Mouse (Mus musculus): Measurements from ENCODE around the gene Gpd1. TPM values are rescaled to one million over a fixed set of nuclear protein-coding genes. Genes with fewer than 3 reads are reported as not detected.

The Gpd1 gene
- total RNA-seq (2015) (0.11 TPM in 1 of 2 replicates, not detected in the other), total RNA-seq (2017) (0.20 and 0.26 TPM in 2 replicates)

DNA sequence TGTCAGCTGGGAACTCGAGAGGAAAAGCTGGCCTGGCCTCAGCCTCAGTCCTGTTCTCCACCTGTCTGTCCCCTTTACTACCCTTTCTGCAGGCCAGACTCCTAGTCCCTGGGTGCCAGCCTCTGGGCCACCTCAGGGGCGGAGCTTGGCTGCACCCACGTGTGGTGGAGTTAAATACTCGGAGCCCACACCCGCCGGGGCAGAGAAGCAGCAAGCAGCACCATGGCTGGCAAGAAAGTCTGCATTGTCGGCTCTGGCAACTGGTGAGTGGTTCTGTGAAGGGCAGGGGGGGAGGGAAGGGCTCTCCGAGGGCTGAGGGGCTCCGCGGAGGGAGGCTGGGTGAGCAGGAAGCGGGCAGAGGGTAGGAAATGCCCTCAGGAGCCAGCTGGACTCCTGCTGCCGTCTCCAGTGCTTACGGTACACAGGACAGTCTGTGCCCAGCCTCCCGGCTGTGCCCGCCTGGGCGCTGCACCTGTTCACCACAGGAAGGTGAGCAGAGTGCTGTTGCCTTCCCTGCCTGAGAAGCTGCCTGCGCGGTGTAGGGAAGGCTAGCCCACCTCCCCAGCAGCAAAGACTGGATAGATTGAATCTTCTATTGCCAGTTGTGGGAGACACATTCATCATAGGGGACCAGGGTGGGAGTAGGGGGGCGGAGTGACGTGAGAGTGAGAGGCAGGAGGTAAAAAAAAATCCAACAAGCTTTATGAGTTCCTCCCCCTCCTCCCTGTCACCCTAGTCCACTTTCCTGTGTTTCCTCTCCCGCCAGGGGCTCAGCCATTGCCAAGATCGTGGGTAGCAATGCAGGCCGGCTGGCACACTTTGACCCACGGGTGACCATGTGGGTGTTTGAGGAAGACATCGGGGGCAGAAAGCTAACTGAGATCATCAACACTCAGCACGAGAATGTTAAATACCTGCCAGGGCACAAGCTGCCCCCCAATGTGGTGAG, at the start of gene Gpd1:
Gpd1 (plus strand) TSS at position 130 of the 949 bp plus-strand sequence.
- ATAC-seq (ENCODE audit: poor library complexity, severe bottlenecking) = 0 out of 2 replicates have a peak, but pooled peaks have one; percentile 27

GRCm38 (mm10) chr15:99667544-99667943, 49.8 kb upstream of the Gpd1 start:
- no peak for ATAC-seq (ENCODE audit: poor library complexity, severe bottlenecking)

DNA sequence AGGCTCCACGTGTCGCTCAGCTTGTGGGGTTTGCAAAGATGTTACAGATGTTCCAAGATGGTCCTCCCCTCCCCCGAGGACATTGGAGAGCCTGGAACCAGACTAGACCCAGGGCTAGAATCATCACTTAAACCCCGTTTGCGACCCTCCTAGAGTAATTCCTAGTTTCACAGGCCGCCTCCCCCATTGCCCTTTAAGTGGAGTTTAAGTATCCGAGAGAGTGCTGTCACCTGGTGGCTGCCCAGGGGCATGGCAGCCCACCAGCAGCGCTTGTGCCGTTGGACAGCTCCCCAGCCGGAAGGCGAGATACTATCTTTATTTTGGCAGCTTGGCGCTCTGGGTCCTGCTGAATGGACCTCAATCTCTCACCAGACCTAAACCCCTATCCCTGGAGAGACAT, 48.4 kb upstream of the Gpd1 start:
- ATAC-seq (ENCODE audit: poor library complexity, severe bottlenecking) = peak; percentile 73

GRCm38 (mm10) chr15:99669392-99669791, 47.9 kb upstream of the Gpd1 start:
- ATAC-seq (ENCODE audit: poor library complexity, severe bottlenecking) = no peak

GRCm38 (mm10) chr15:99670154-99670821, 47.0 kb upstream of the Gpd1 start, which contains the start of gene Asic1:
TSS of gene Asic1 (plus strand) at chr15:99670368.
- no peak for ATAC-seq (ENCODE audit: poor library complexity, severe bottlenecking)

DNA sequence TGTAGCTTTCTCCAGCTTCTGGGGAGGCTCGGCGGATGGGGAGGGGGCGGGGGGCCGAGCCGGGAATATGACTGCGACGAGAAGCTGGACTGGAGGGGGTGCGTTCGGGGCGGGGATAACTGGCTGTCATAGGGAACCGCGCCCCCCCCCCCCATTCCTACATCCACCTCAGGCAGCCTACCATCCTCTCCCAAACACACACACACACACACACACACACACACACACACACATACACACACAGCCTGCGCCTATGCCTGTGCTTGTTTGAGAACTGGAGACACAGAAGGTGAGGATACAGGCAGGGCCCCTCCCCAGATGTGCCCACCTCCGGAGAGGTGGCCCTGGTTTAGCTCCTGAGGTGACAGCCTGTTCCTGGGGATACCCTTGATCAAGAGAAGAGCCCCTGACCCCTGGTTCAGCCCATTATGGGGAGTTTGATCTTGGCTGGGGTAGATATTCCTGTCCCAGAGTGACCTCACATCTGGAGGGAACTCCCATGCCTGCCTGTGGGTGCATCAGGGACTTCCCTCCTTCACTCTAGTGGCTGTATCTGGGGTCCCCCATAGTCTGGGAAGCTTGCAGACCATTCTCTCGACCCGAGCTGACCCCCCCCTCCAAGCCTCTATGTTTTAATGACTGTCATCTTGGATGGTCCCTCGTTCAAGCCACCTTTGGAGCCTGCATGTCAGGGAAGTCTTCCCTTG, 46.2 kb upstream of the Gpd1 start:
- ATAC-seq (ENCODE audit: poor library complexity, severe bottlenecking) = no peak

GRCm38 (mm10) chr15:99671783-99672182, 45.5 kb upstream of the Gpd1 start:
- ATAC-seq (ENCODE audit: poor library complexity, severe bottlenecking) = no peak

GRCm38 (mm10) chr15:99674866-99675265, 42.4 kb upstream of the Gpd1 start:
- ATAC-seq (ENCODE audit: poor library complexity, severe bottlenecking) = no peak

GRCm38 (mm10) chr15:99677089-99677488, 40.2 kb upstream of the Gpd1 start:
- ATAC-seq (ENCODE audit: poor library complexity, severe bottlenecking) = no peak

DNA sequence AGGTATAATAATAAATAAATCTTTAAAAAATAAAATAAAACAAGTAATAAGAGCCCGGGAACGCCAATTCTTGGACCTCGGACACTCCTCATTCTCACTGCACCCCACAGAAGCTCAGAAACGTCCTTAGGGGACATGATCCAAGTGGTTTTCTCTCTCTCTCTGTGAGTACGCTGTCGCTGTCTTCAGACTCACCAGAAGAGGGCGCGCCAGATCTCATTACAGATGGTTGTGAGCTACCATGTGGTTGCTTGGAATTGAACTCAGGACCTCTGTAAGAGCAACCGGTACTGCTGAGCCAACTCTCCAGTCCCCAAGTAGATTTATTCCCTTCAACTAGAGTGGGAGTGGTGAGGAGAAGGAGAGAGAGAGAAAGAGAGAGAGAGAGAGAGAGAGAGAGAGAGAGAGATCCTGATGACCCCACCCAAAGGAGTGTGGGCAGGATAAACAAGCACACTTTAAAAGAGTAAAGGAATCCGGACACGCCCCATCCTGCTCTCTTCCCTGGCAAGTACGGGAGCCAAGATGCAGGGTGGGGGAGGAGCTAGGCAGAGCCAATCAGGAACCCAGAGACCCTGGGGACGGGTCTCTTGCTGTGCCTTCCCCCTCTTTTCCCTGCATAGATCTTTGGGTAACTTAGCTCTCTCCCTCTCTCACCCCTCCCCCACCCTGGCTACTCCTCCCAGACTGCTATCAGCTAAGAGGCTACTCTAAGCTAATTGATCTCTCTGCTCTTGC, 39.1 kb upstream of the Gpd1 start:
- ATAC-seq (ENCODE audit: poor library complexity, severe bottlenecking) = no peak

DNA sequence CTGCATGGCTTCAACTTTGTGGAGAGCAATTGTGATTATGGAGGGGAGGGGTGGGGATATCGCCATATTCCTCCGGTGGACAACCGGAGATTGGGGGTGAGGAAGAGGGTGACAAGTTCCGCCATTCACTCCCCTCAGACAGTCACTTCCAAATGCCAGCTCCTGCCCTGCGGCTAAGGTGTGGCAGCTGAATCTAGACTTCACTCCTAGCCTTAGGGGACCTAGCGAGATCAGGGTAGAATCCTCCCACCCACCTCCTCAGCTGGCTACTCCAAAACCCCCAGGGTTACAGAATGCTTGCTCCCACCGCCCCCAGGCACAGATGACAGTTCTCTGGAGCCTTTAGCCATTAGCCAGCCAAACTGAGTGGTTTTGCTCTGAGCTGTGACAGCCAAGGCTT, 38.3 kb upstream of the Gpd1 start:
- no peak for ATAC-seq (ENCODE audit: poor library complexity, severe bottlenecking)

DNA sequence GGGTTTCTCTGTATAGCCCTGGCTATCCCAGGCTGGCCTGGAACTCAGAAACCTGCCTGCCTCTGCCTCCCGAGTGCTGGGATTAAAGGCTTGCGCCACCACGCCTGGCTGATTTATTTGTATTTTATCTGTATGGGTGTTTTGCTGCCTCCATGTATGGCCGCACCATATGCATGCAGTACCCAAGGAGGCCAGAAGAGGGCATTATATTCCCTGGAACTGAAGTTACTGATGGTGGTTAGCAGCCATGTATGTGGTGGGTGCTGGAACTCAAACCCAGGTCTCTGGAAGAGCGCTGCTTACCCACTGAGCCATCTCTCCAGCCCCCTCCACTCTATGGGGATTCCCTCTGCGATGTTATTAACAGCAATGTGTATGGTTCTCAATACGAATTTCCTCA, 34.4 kb upstream of the Gpd1 start:
- peak; percentile 52 for ATAC-seq (ENCODE audit: poor library complexity, severe bottlenecking)

DNA sequence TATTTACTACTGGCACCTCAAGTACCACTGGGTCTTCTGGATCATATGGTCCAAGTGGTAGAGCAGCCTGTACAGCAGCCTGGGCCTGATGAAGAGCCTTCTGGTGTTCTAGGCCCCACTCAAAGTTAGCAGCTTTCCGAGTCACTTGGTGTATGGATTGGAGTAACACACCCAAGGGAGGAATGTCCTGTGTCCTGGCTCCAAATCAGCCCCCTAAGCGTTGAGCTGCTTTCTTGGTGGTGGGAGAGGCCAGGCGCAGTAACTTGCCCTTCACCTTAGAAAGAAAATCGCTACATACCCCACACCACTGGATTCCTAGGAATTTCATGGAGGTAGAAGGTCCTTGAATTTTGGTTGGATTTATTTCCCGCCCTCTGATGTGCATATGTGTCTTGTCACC, 33.2 kb upstream of the Gpd1 start:
- no peak for ATAC-seq (ENCODE audit: poor library complexity, severe bottlenecking)

DNA sequence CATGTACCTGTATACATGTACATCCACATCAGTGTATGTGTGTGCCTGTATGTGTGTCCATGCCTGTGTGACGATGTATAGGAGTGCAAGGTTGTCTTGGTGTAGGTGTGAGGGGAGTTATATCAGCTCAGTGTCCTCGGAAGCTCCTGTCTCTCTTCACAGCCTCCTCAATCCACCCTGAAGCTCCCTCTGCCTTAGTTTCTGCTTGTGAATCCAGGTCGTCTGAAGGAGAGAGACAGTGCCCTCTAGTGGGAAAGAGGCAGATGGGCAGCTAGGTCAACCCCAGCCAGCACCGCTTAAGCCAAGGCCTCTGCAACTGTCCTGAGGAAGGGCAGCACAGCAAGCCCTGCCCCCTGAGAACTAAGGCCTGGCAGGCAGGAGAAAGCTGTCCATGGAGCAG, 28.6 kb upstream of the Gpd1 start:
- ATAC-seq (ENCODE audit: poor library complexity, severe bottlenecking) = peak; percentile 93

GRCm38 (mm10) chr15:99690924-99691323, 26.4 kb upstream of the Gpd1 start:
- no peak for ATAC-seq (ENCODE audit: poor library complexity, severe bottlenecking)

DNA sequence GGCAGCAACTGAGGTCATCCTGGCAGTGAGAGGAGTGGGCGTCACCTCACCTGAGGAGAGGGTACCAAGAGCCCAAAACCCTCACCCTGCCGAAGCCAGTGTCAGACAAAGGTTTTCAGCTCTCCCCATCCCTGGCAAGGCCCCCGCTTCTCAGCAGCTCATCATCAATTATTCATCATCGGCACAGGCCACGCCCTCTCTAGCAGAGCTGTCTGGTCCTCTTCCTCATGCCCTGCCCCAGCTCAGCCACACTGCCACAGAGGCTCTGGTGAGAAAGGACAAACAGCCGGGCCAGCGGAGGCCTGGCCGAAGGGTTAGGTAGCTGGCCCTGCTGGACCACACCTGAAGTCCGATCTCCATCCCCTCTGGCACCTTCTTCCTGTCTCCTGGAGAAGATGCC, 25.3 kb upstream of the Gpd1 start:
- no peak for ATAC-seq (ENCODE audit: poor library complexity, severe bottlenecking)

DNA sequence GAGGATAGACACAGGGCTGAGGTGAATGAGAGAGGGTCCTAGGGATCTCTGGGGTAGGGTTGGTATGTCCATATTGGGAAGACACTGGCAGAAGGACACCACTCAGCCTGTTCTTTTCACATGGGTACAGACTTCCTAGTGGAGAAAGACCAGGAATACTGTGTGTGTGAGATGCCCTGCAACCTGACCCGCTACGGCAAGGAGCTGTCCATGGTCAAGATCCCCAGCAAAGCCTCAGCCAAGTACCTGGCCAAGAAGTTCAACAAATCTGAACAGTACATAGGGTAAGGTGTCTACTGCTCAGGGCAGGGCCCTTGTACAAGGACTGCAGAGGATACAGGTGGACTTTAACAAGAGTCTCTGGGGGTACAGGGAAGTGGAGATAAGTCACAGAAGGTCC, 20.0 kb upstream of the Gpd1 start:
- no peak for ATAC-seq (ENCODE audit: poor library complexity, severe bottlenecking)

- 0 out of 2 replicates have a peak, but pooled peaks have one; percentile 22 for ATAC-seq (ENCODE audit: poor library complexity, severe bottlenecking)
These were observed 18.7 kb upstream of the Gpd1 start for GRCm38 (mm10) chr15:99698533-99699085.

DNA sequence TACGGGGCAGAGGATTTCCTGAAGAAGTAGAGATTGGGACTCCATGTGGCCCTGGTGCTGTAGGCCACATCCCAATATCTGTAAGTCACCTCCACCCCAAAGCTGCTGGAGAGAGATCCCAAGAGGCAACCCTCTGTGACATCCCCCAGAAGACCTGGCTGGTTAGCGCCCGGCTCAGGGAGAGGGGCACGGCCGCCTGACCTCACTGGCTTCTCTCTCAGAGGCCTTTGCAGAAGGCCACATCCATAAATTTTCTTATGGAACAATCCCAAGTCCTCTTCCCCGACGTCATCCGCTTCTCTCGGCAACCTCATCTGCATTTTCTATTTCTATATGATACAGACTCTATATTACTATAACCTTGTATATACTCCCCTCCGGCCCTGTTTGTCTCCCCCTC, 17.6 kb upstream of the Gpd1 start:
- ATAC-seq (ENCODE audit: poor library complexity, severe bottlenecking) = no peak

All from megakaryocyte, adult 5-6 weeks (primary cell).